In the genomic region with DNA sequence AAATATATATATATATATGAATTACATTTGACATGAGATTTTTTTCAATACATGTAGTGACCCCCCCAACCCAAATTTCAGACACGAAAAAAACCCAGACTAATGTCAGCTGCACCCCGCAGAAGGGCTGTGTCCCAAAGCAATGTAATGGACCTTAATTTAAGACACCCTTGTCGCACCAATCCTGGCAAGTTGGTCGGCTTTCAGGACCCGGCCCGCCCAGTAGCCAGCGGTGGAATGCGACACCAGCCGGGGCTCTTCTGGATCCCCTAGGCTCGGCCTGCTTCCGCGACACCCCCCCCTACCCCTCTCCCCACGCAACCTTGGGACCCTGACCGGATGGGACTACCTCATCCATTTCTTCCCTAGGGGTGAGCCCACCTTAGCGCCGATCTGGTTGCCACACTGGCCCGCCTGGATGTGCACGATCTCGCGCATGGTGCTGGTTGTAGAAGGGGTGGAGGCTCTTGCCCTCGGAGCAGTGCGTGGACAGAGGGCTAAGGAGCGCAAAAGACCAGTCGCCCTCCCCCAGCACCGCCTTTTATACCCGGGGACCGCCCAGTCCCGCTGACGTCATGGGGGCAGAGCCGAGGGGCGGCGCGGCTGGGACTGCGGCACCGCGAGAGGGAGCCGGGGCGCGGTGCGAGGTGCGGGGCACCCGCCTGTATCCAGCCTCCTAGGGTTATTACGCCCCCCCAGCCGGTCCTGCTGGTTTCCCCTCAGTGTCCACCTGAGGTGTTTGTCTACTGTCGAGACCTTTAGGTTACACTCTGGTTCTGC, we compare ENCODE assay signal across 8 mouse cellular contexts. TPM values are rescaled to one million over a fixed set of nuclear protein-coding genes. Genes with fewer than 3 reads are reported as not detected.
A peak's percentile ranks its signal among the peaks of the same experiment; 100 is the strongest.
DNase-seq lines count a peak whose midpoint lies in the region; ATAC-seq and TF ChIP-seq lines count a peak whose summit lies in the region.

A gene (minus strand): TSS at position 516 of the 780 bp plus-strand sequence.

- no peaks in the 10 kb centered on the region for H3K9me3 ChIP-seq in forebrain, embryonic 14.5 days (replicated peaks; ENCODE audit: control insufficient read depth, low read length)
- no peaks in the 10 kb centered on the region for H3K9me3 ChIP-seq in liver, embryonic 16.5 days (replicated peaks; ENCODE audit: control insufficient read depth, low read length)
- no peaks in the 10 kb centered on the region for H3K9me3 ChIP-seq in neural tube, embryonic 12.5 days
- no peaks in the 10 kb centered on the region for H3K9me3 ChIP-seq in stomach, postnatal 0 days (ENCODE audit: control insufficient read depth, low read length)

- H3K9ac ChIP-seq in forebrain, embryonic 14.5 days (ENCODE audit: low read length): peak within 1 kb of the TSS; percentile 92
- peak within 1 kb of the TSS; percentile 83 for H3K9ac ChIP-seq in liver, embryonic 16.5 days (ENCODE audit: low read depth, low read length)
- H3K9ac ChIP-seq in neural tube, embryonic 12.5 days: peak within 1 kb of the TSS; percentile 87
- peak within 1 kb of the TSS; percentile 86 for H3K9ac ChIP-seq in stomach, postnatal 0 days (ENCODE audit: low read length)

- peak within 1 kb of the TSS; percentile 85 for H3K4me3 ChIP-seq in forebrain, embryonic 14.5 days (ENCODE audit: low read depth, low read length)
- peak within 1 kb of the TSS; percentile 78 for H3K4me3 ChIP-seq in liver, embryonic 16.5 days (ENCODE audit: low read depth, low read length)
- H3K4me3 ChIP-seq in neural tube, embryonic 12.5 days: peak within 1 kb of the TSS; percentile 74
- H3K4me3 ChIP-seq in stomach, postnatal 0 days (ENCODE audit: low read depth, low read length): peak within 1 kb of the TSS; percentile 80

- WGBS in forebrain, embryonic 14.5 days: under 1% methylated on average over 37 of the region's 45 CpGs
- WGBS in large intestine, adult 2 months: under 1% methylated on average over 45 of the region's 45 CpGs
- 1% methylated on average over 44 of the region's 45 CpGs for WGBS in liver, embryonic 16.5 days (ENCODE audit: insufficient replicate concordance)
- WGBS in neural tube, embryonic 12.5 days: under 1% methylated on average over 45 of the region's 45 CpGs
- under 1% methylated on average over 39 of the region's 45 CpGs for WGBS in stomach, postnatal 0 days

- DNase-seq in ES-CJ7 (ENCODE audit: low read depth, low spot score): peak; percentile 79
- DNase-seq in cerebellum, adult 11 months: peak; percentile 89
- peak; percentile 93 for DNase-seq in forebrain, embryonic 14.5 days (ENCODE audit: low spot score)
- DNase-seq in heart, postnatal 10 days: peak; percentile 95 to 96
- peak; percentile 55 for DNase-seq in large intestine, adult 2 months (ENCODE audit: low read depth, low spot score)
- peak; percentile 93 for DNase-seq in stomach, postnatal 0 days (ENCODE audit: low spot score)

- ATAC-seq in forebrain, embryonic 14.5 days: peak; percentile 89
- ATAC-seq in liver, embryonic 16.5 days (ENCODE audit: low read depth): peak; percentile 91
- ATAC-seq in neural tube, embryonic 12.5 days (ENCODE audit: low FRiP score, low read depth): peak; percentile 84
- peak; percentile 92 for ATAC-seq in stomach, postnatal 0 days (ENCODE audit: low FRiP score, low TSS enrichment)

- no peaks in the 10 kb centered on the region for H3K27me3 ChIP-seq in forebrain, embryonic 14.5 days (replicated peaks; ENCODE audit: control insufficient read depth, insufficient read depth, low read length)
- no peaks in the 10 kb centered on the region for H3K27me3 ChIP-seq in liver, embryonic 16.5 days (ENCODE audit: control insufficient read depth, insufficient read depth, low read depth, low read length)
- H3K27me3 ChIP-seq in neural tube, embryonic 12.5 days (replicated peaks): no peaks in the 10 kb centered on the region
- no peaks in the 10 kb centered on the region for H3K27me3 ChIP-seq in stomach, postnatal 0 days (ENCODE audit: control insufficient read depth, insufficient read depth, low read length)

- intact Hi-C loops in heart, postnatal 10 days (cut with DNase I): loop anchor here (1.0 to 2.0 kb wide), 2 partner anchors 53 to 78 kb away; a partner anchor contains a TSS

- peaks cover 15% of the 10 kb centered on the region; the same call in 1 of the 2 replicates for H3K4me1 ChIP-seq in forebrain, embryonic 14.5 days (ENCODE audit: control insufficient read depth, insufficient read depth, low read length)
- H3K4me1 ChIP-seq in liver, embryonic 16.5 days (ENCODE audit: control insufficient read depth, low read depth, low read length): peaks cover 19% of the 10 kb centered on the region
- peaks cover 15% of the 10 kb centered on the region; the same call in 1 of the 2 replicates for H3K4me1 ChIP-seq in neural tube, embryonic 12.5 days
- H3K4me1 ChIP-seq in stomach, postnatal 0 days (replicated peaks; ENCODE audit: control insufficient read depth, insufficient read depth): peaks cover 5% of the 10 kb centered on the region; the same call in 1 of the 2 replicates

- TF ChIP-seq EP300 in stomach, postnatal 0 days (optimal IDR thresholded peaks at IDR 0.05): no peak

- peak; percentile 77 for TF ChIP-seq CTCF in stomach, postnatal 0 days (IDR thresholded peaks at IDR 0.05; ENCODE audit: low read depth)

- H3K4me2 ChIP-seq in forebrain, embryonic 14.5 days (ENCODE audit: low read length): peak within 1 kb of the TSS; percentile 77
- H3K4me2 ChIP-seq in liver, embryonic 16.5 days (ENCODE audit: low read depth, low read length): peak within 1 kb of the TSS; percentile 92
- H3K4me2 ChIP-seq in neural tube, embryonic 12.5 days (replicated peaks): peak within 1 kb of the TSS; percentile 75
- peak within 1 kb of the TSS; percentile 80 for H3K4me2 ChIP-seq in stomach, postnatal 0 days (replicated peaks; ENCODE audit: low read depth)

- peaks cover 18% of the 10 kb centered on the region for H3K36me3 ChIP-seq in forebrain, embryonic 14.5 days (ENCODE audit: control insufficient read depth, insufficient read depth, low read length)
- no peaks in the 10 kb centered on the region for H3K36me3 ChIP-seq in liver, embryonic 16.5 days (ENCODE audit: control insufficient read depth, insufficient read depth)
- peaks cover 14% of the 10 kb centered on the region for H3K36me3 ChIP-seq in neural tube, embryonic 12.5 days
- H3K36me3 ChIP-seq in stomach, postnatal 0 days (ENCODE audit: control insufficient read depth, insufficient read depth, low read length): no peaks in the 10 kb centered on the region

- peak within 1 kb of the TSS; percentile 87 for H3K27ac ChIP-seq in forebrain, embryonic 14.5 days (ENCODE audit: low read depth, low read length)
- H3K27ac ChIP-seq in liver, embryonic 16.5 days (ENCODE audit: low read length): peak within 1 kb of the TSS; percentile 70
- H3K27ac ChIP-seq in neural tube, embryonic 12.5 days: peak within 1 kb of the TSS; percentile 69
- peak within 1 kb of the TSS; percentile 81 for H3K27ac ChIP-seq in stomach, postnatal 0 days (replicated peaks)

RNA-seq across cellular contexts. Expression of the gene that starts here (rescaled TPM):
- 1,376 and 1,776 TPM in 2 replicates for polyA plus RNA-seq in forebrain, embryonic 14.5 days (2014; fragmentation: Nextera tagmentation; extraction: Ambion mirVana)
- 100 to 1,000 TPM; 114 to 117 TPM for total RNA-seq in heart, postnatal 10 days (2021)
- polyA plus RNA-seq in large intestine, adult 2 months (2012; rRNA removed): 118 and 120 TPM in 2 replicates
- 66.2 and 68.2 TPM in 2 replicates for polyA plus RNA-seq in liver, embryonic 16.5 days (2015; fragmentation: Nextera tagmentation; extraction: Ambion mirVana)
- 960 and 968 TPM in 2 replicates for polyA plus RNA-seq in neural tube, embryonic 12.5 days (2016; fragmentation: Nextera tagmentation; extraction: Ambion mirVana)
- 187 and 196 TPM in 2 replicates for polyA plus RNA-seq in stomach, postnatal 0 days (2015; fragmentation: Nextera tagmentation; extraction: Ambion mirVana)

Comparison
In these comparisons a context has a peak if more than half of its experiments do, and no peak if none do; other contexts are left out.
1. Peak in every context shown above with its lines: DNase-seq, ATAC-seq, H3K4me3 ChIP-seq and H3K27ac ChIP-seq.